Mouse (Mus musculus) adrenal gland, postnatal 25 days (tissue): ENCODE results near the gene Gm8947. TPM values are rescaled to one million over a fixed set of nuclear protein-coding genes. Genes with fewer than 3 reads are reported as not detected.
"Not testable (repeated sequence)": the region's sequence is repeated elsewhere in the genome, so short reads cannot be mapped to it uniquely, and the experiment has no call there.

Experiments used
- DNase-seq: peaks from one replicate; pipeline ENCODE4 v3.0.0; 2021; ENCODE audit warnings: mixed read lengths
- long read RNA-seq: library from polyadenylated mRNA; stranded (forward); transcript quantifications from one replicate; pipeline ENCODE4 v2.0.0, GENCODE M21; 2021
- total RNA-seq: library from RNA; stranded (reverse); gene quantifications from 2 replicates; pipeline ENCODE4 v1.2.3, GENCODE M21; 2021

The Gm8947 gene
- total RNA-seq = not detected in 2 replicates
- long read RNA-seq = 0 reads

- not testable (repeated sequence) for DNase-seq
Observed at GRCm38 (mm10) chr1:151192075-151192474, at the start of gene Gm8947. Gm8947 (plus strand) TSS chr1:151192376.

- no peak for DNase-seq
Observed at GRCm38 (mm10) chr1:151144471-151145146, 47.6 kb upstream of the Gm8947 start.

GRCm38 (mm10) chr1:151147801-151148200 lies 44.4 kb upstream of the Gm8947 start:
- DNase-seq = no peak

GRCm38 (mm10) chr1:151150211-151150610 lies 42.0 kb upstream of the Gm8947 start:
- no peak for DNase-seq

- DNase-seq = no peak
Observed at GRCm38 (mm10) chr1:151151089-151151488, 41.1 kb upstream of the Gm8947 start.

GRCm38 (mm10) chr1:151153056-151153652 lies 39.0 kb upstream of the Gm8947 start:
- no peak for DNase-seq

- not testable (repeated sequence) for DNase-seq
Observed at GRCm38 (mm10) chr1:151154131-151154530, 38.0 kb upstream of the Gm8947 start.

GRCm38 (mm10) chr1:151156129-151156528 lies 36.0 kb upstream of the Gm8947 start:
- DNase-seq = no peak

GRCm38 (mm10) chr1:151156777-151157632 lies 35.2 kb upstream of the Gm8947 start:
- no peak for DNase-seq

- DNase-seq = no peak
Observed at GRCm38 (mm10) chr1:151157963-151158856, 34.0 kb upstream of the Gm8947 start.

- DNase-seq = no peak
Observed at GRCm38 (mm10) chr1:151158857-151159510, 33.2 kb upstream of the Gm8947 start.

GRCm38 (mm10) chr1:151166031-151166430 lies 26.1 kb upstream of the Gm8947 start:
- no peak for DNase-seq

- DNase-seq = no peak
Observed at GRCm38 (mm10) chr1:151167297-151168047, 24.7 kb upstream of the Gm8947 start.

GRCm38 (mm10) chr1:151168637-151169036 lies 23.5 kb upstream of the Gm8947 start:
- no peak for DNase-seq

GRCm38 (mm10) chr1:151171572-151172461 lies 20.4 kb upstream of the Gm8947 start:
- no peak for DNase-seq

GRCm38 (mm10) chr1:151177030-151177936 lies 14.9 kb upstream of the Gm8947 start:
- no peak for DNase-seq

- no peak for DNase-seq
Observed at GRCm38 (mm10) chr1:151177937-151178271, 14.3 kb upstream of the Gm8947 start.

- DNase-seq = no peak
Observed at GRCm38 (mm10) chr1:151178505-151179083, 13.6 kb upstream of the Gm8947 start.
